Mouse (Mus musculus): ENCODE measurements around the gene Tomm22. TPM values are rescaled to one million over a fixed set of nuclear protein-coding genes. Genes with fewer than 3 reads are reported as not detected.

The Tomm22 gene
- 268 and 286 TPM in 2 replicates for polyA plus RNA-seq (2016; fragmentation: Nextera tagmentation; extraction: Ambion mirVana)

GRCm38 (mm10) chr15:79670249-79670971 is at the start of gene Tomm22:
Tomm22 (plus strand) TSS chr15:79670861.
- H3K27ac ChIP-seq, result peak within 1 kb of the TSS; percentile 92
- H3K36me3 ChIP-seq (replicated peaks), result peaks cover 64% of the 10 kb centered on the region
- no peaks in the 10 kb centered on the region for H3K27me3 ChIP-seq (ENCODE audit: poor library complexity, severe bottlenecking)
- peak within 1 kb of the TSS; percentile 94 for H3K4me3 ChIP-seq
- DNase-seq (ENCODE audit: extremely low spot score, low spot score), result peak; percentile 90
- H3K4me1 ChIP-seq, result peaks cover 7% of the 10 kb centered on the region
- no peaks in the 10 kb centered on the region for H3K9me3 ChIP-seq
- 20% methylated on average over 33 of the region's 33 CpGs for WGBS

GRCm38 (mm10) chr15:79630471-79630870 is 40.2 kb upstream of the Tomm22 start:
- peaks cover 83% of the 10 kb centered on the region for H3K36me3 ChIP-seq (replicated peaks)
- H3K27ac ChIP-seq, result no peak overlapping the region
- DNase-seq (ENCODE audit: extremely low spot score, low spot score), result no peak
- no peaks in the 10 kb centered on the region for H3K27me3 ChIP-seq (ENCODE audit: poor library complexity, severe bottlenecking)
- no peaks in the 10 kb centered on the region for H3K4me1 ChIP-seq
- 83% methylated on average over 2 of the region's 2 CpGs for WGBS
- no peaks in the 10 kb centered on the region for H3K9me3 ChIP-seq
- H3K4me3 ChIP-seq, result no peak overlapping the region

- Histone ChIP-seq H3K4me3 (no peak overlapping the region), H3K4me1 (no peaks in the 10 kb centered on the region), H3K36me3 (replicated peaks) (peaks cover 45% of the 10 kb centered on the region), H3K27ac (no peak overlapping the region), H3K9me3 (no peaks in the 10 kb centered on the region), H3K27me3 (ENCODE audit: poor library complexity, severe bottlenecking) (no peaks in the 10 kb centered on the region)
- 87% methylated on average over 12 of the region's 12 CpGs for WGBS
- DNase-seq (ENCODE audit: extremely low spot score, low spot score), result no peak
Measured at GRCm38 (mm10) chr15:79641135-79641817, 29.4 kb upstream of the Tomm22 start.

GRCm38 (mm10) chr15:79645483-79645882 is 25.2 kb upstream of the Tomm22 start:
- no peaks in the 10 kb centered on the region for H3K4me1 ChIP-seq
- no peak for DNase-seq (ENCODE audit: extremely low spot score, low spot score)
- H3K27ac ChIP-seq, result no peak overlapping the region
- peaks cover 45% of the 10 kb centered on the region for H3K36me3 ChIP-seq (replicated peaks)
- WGBS, result 87% methylated on average over 2 of the region's 2 CpGs
- no peaks in the 10 kb centered on the region for H3K9me3 ChIP-seq
- no peak overlapping the region for H3K4me3 ChIP-seq
- H3K27me3 ChIP-seq (ENCODE audit: poor library complexity, severe bottlenecking), result no peaks in the 10 kb centered on the region

GRCm38 (mm10) chr15:79648130-79648529 is 22.5 kb upstream of the Tomm22 start:
- Histone ChIP-seq H3K36me3 (replicated peaks) (peaks cover 38% of the 10 kb centered on the region), H3K4me3 (no peak overlapping the region), H3K4me1 (no peaks in the 10 kb centered on the region), H3K9me3 (no peaks in the 10 kb centered on the region), H3K27ac (no peak overlapping the region), H3K27me3 (ENCODE audit: poor library complexity, severe bottlenecking) (no peaks in the 10 kb centered on the region)
- 89% methylated on average over 12 of the region's 12 CpGs for WGBS
- no peak for DNase-seq (ENCODE audit: extremely low spot score, low spot score)

GRCm38 (mm10) chr15:79650569-79650968 is 20.1 kb upstream of the Tomm22 start:
- no peak for DNase-seq (ENCODE audit: extremely low spot score, low spot score)
- H3K36me3 ChIP-seq (replicated peaks), result peaks cover 33% of the 10 kb centered on the region
- H3K4me1 ChIP-seq, result no peaks in the 10 kb centered on the region
- no peak overlapping the region for H3K27ac ChIP-seq
- no peaks in the 10 kb centered on the region for H3K9me3 ChIP-seq
- no peaks in the 10 kb centered on the region for H3K27me3 ChIP-seq (ENCODE audit: poor library complexity, severe bottlenecking)
- H3K4me3 ChIP-seq, result no peak overlapping the region

- Histone ChIP-seq H3K4me3 (no peak overlapping the region), H3K27ac (no peak overlapping the region), H3K9me3 (no peaks in the 10 kb centered on the region), H3K4me1 (no peaks in the 10 kb centered on the region), H3K36me3 (replicated peaks) (peaks cover 33% of the 10 kb centered on the region), H3K27me3 (ENCODE audit: poor library complexity, severe bottlenecking) (no peaks in the 10 kb centered on the region)
- WGBS, result 75% methylated on average over 4 of the region's 4 CpGs
- DNase-seq (ENCODE audit: extremely low spot score, low spot score), result no peak
Measured at GRCm38 (mm10) chr15:79651481-79651880, 19.2 kb upstream of the Tomm22 start.

- Histone ChIP-seq H3K27ac (no peak overlapping the region), H3K9me3 (peaks cover 1% of the 10 kb centered on the region; the same call in 1 of the 2 replicates), H3K27me3 (ENCODE audit: poor library complexity, severe bottlenecking) (no peaks in the 10 kb centered on the region), H3K4me3 (no peak overlapping the region), H3K36me3 (replicated peaks) (peaks cover 13% of the 10 kb centered on the region), H3K4me1 (peaks cover 15% of the 10 kb centered on the region)
- no peak for DNase-seq (ENCODE audit: extremely low spot score, low spot score)
- 93% methylated on average over 14 of the region's 14 CpGs for WGBS
Measured at GRCm38 (mm10) chr15:79656451-79656850, 14.2 kb upstream of the Tomm22 start.

GRCm38 (mm10) chr15:79657837-79658530 is 12.7 kb upstream of the Tomm22 start:
- H3K36me3 ChIP-seq (replicated peaks), result peaks cover 23% of the 10 kb centered on the region
- peaks cover 15% of the 10 kb centered on the region for H3K4me1 ChIP-seq
- H3K27me3 ChIP-seq (ENCODE audit: poor library complexity, severe bottlenecking), result no peaks in the 10 kb centered on the region
- peak overlapping the region; percentile 80 for H3K4me3 ChIP-seq
- WGBS, result 4% methylated on average over 16 of the region's 16 CpGs
- H3K27ac ChIP-seq, result peak overlapping the region; percentile 99
- DNase-seq (ENCODE audit: extremely low spot score, low spot score), result peak; percentile 76
- peaks cover 5% of the 10 kb centered on the region; the same call in 1 of the 2 replicates for H3K9me3 ChIP-seq

GRCm38 (mm10) chr15:79658531-79659375 is 11.9 kb upstream of the Tomm22 start, which contains the start of the genes Fam227a and Cby1:
Fam227a (minus strand) TSS chr15:79658956.
Cby1 (plus strand) TSS chr15:79659199.
- Histone ChIP-seq H3K9me3 (peaks cover 5% of the 10 kb centered on the region; the same call in 1 of the 2 replicates), H3K36me3 (replicated peaks) (peaks cover 30% of the 10 kb centered on the region), H3K27ac (peak within 1 kb of the TSS; percentile 99), H3K4me3 (peak within 1 kb of the TSS; percentile 80), H3K27me3 (ENCODE audit: poor library complexity, severe bottlenecking) (no peaks in the 10 kb centered on the region), H3K4me1 (peaks cover 15% of the 10 kb centered on the region)
- WGBS, result under 1% methylated on average over 55 of the region's 55 CpGs
- DNase-seq (ENCODE audit: extremely low spot score, low spot score), result peak; percentile 99

- Histone ChIP-seq H3K36me3 (replicated peaks) (peaks cover 51% of the 10 kb centered on the region), H3K27me3 (ENCODE audit: poor library complexity, severe bottlenecking) (no peaks in the 10 kb centered on the region), H3K4me3 (no peak overlapping the region), H3K4me1 (peaks cover 15% of the 10 kb centered on the region), H3K9me3 (peaks cover 5% of the 10 kb centered on the region; the same call in 1 of the 2 replicates), H3K27ac (no peak overlapping the region)
- no peak for DNase-seq (ENCODE audit: extremely low spot score, low spot score)
- WGBS, result 70% methylated on average over 4 of the region's 4 CpGs
Measured at GRCm38 (mm10) chr15:79661852-79662251, 8.8 kb upstream of the Tomm22 start.

GRCm38 (mm10) chr15:79664666-79665065 is 6.0 kb upstream of the Tomm22 start:
- no peaks in the 10 kb centered on the region for H3K27me3 ChIP-seq (ENCODE audit: poor library complexity, severe bottlenecking)
- WGBS, result 95% methylated on average over 8 of the region's 8 CpGs
- no peak overlapping the region for H3K4me3 ChIP-seq
- peaks cover 64% of the 10 kb centered on the region for H3K36me3 ChIP-seq (replicated peaks)
- no peak for DNase-seq (ENCODE audit: extremely low spot score, low spot score)
- H3K27ac ChIP-seq, result no peak overlapping the region
- H3K9me3 ChIP-seq, result peaks cover 5% of the 10 kb centered on the region; the same call in 1 of the 2 replicates
- H3K4me1 ChIP-seq, result peaks cover 4% of the 10 kb centered on the region

All from forebrain, embryonic 10.5 days (tissue).